Mouse (Mus musculus) testis, adult 2 months (tissue): ENCODE measurements around the gene Zdhhc17.

Experiments used
- CTCF ChIP-seq: fragments of 200-500 bp; IDR thresholded peaks from 2 replicates; pipeline ENCODE4 v1.5.1; 2012; ENCODE audit warnings: low read depth, mild to moderate bottlenecking, inconsistent platforms, low read length, moderate library complexity; ENCODE audit not compliant: control insufficient read depth, insufficient read depth, insufficient replicate concordance
- POLR2A ChIP-seq: fragments of 200-500 bp; IDR thresholded peaks from 2 replicates; pipeline ENCODE4 v1.6.1; 2012; ENCODE audit warnings: low read depth, mild to moderate bottlenecking, inconsistent platforms, low read length, moderate library complexity; ENCODE audit not compliant: control insufficient read depth

DNA sequence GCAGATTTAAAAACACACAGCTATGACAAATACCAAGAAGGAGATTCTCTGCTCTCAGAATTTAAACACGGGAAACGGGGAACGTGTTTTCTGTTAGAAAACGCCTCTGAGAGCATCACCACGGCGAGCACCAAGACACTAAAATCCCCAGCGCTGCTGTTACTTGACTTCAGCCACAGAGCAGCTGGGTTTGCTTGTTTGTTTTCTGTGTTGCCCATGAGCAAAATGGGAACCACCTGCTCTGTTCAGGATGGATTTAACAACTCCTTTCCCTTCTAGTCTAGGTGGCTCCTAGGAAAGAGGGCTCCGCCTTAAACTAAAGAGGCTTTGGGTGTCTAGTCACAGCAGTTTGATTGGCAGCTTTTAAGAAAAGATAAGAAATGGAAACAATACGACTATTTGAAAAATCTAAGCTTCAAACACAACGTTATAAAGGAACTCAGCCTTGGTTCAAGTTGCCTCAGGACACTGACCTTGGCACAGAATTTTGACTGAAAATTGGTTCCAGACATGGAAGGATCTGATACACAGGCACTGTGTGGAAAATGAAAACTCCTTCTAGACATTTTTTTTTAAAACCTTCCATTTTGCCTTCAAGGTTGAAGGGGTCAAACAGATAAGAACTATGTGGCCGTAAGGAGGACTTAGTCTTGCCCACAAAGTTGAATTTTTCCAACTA is 93.1 kb downstream of the Zdhhc17 start:
- TF ChIP-seq POLR2A (no peak), CTCF (no peak)
